Mouse (Mus musculus): ENCODE results near the gene Bcl2a1a. TPM values are rescaled to one million over a fixed set of nuclear protein-coding genes. Genes with fewer than 3 reads are reported as not detected.
"Not testable (repeated sequence)": the region's sequence is repeated elsewhere in the genome, so short reads cannot be mapped to it uniquely, and the experiment has no call there.

Bcl2a1a gene
- polyA plus RNA-seq, 1 experiment from 2014 or later, result 3.5 TPM

GRCm38 (mm10) chr9:89001541-89001940 is 44.8 kb downstream of the Bcl2a1a start:
- H3K4me3 ChIP-seq; H3K36me3 ChIP-seq; ATAC-seq (ENCODE audit: borderline replicate concordance, extremely low read depth, low FRiP score, low TSS enrichment); H3K9ac ChIP-seq; H3K27ac ChIP-seq; H3K9me3 ChIP-seq; H3K27me3 ChIP-seq; H3K4me1 ChIP-seq; H3K4me2 ChIP-seq: not testable (repeated sequence)

Other genes starting within 250 kb of the Bcl2a1a start
- 40.1 and 42.8 TPM in 2 replicates for gene Mthfsl, start 236.6 kb upstream of the Bcl2a1a start, polyA plus RNA-seq (2015; fragmentation: Nextera tagmentation; extraction: Ambion mirVana)
- 1.9 and 2.6 TPM in 2 replicates for gene Bcl2a1d, start 225.0 kb upstream of the Bcl2a1a start, polyA plus RNA-seq (2015; fragmentation: Nextera tagmentation; extraction: Ambion mirVana)
- 0.29 TPM in 1 of 2 replicates, not detected in the other for gene Trim43c, start 117.7 kb upstream of the Bcl2a1a start, polyA plus RNA-seq (2015; fragmentation: Nextera tagmentation; extraction: Ambion mirVana)
- not detected in 2 replicates for gene Trim43b, start 135.9 kb downstream of the Bcl2a1a start, polyA plus RNA-seq (2015; fragmentation: Nextera tagmentation; extraction: Ambion mirVana)
- gene Bcl2a1b, start 242.3 kb downstream of the Bcl2a1a start, polyA plus RNA-seq (2015; fragmentation: Nextera tagmentation; extraction: Ambion mirVana), result 5.3 and 7.0 TPM in 2 replicates
- gene Gm29094, start 242.5 kb downstream of the Bcl2a1a start, polyA plus RNA-seq (2015; fragmentation: Nextera tagmentation; extraction: Ambion mirVana), result 0.87 TPM in 1 of 2 replicates, not detected in the other

All from lung, embryonic 15.5 days (tissue).